Mouse (Mus musculus): ENCODE results near the gene Sntb2. TPM values are rescaled to one million over a fixed set of nuclear protein-coding genes. Genes with fewer than 3 reads are reported as not detected.

Gene Sntb2
- polyA plus RNA-seq, 1 experiment from 2014 or later = 12.2 TPM

GRCm38 (mm10) chr8:107040632-107041031, 105.1 kb downstream of the Sntb2 start:
- ATAC-seq (ENCODE audit: low FRiP score, low TSS enrichment) = no peak
- Histone ChIP-seq H3K9me3 (ENCODE audit: low read length) (no peaks in the 10 kb centered on the region), H3K4me2 (replicated peaks; ENCODE audit: low read depth, low read length) (no peak overlapping the region), H3K36me3 (ENCODE audit: insufficient read depth, low read length) (peaks cover 71% of the 10 kb centered on the region), H3K4me3 (ENCODE audit: low read length) (no peak overlapping the region), H3K9ac (replicated peaks; ENCODE audit: low read length) (no peak overlapping the region), H3K4me1 (ENCODE audit: insufficient read depth, low read length) (no peaks in the 10 kb centered on the region), H3K27me3 (ENCODE audit: insufficient read depth, low read length) (no peaks in the 10 kb centered on the region), H3K27ac (ENCODE audit: low read length) (no peak overlapping the region)
- 78% methylated on average over 7 of the region's 7 CpGs for WGBS

- no peak overlapping the region for H3K4me2 ChIP-seq (replicated peaks; ENCODE audit: low read depth, low read length)
- no peak overlapping the region for H3K4me3 ChIP-seq (ENCODE audit: low read length)
- no peak for ATAC-seq (ENCODE audit: low FRiP score, low TSS enrichment)
- H3K9me3 ChIP-seq (ENCODE audit: low read length) = no peaks in the 10 kb centered on the region
- H3K4me1 ChIP-seq (ENCODE audit: insufficient read depth, low read length) = peaks cover 6% of the 10 kb centered on the region
- no peak overlapping the region for H3K27ac ChIP-seq (ENCODE audit: low read length)
- no peaks in the 10 kb centered on the region for H3K27me3 ChIP-seq (ENCODE audit: insufficient read depth, low read length)
- peaks cover 70% of the 10 kb centered on the region for H3K36me3 ChIP-seq (ENCODE audit: insufficient read depth, low read length)
- no peak overlapping the region for H3K9ac ChIP-seq (replicated peaks; ENCODE audit: low read length)
- 89% methylated on average over 6 of the region's 6 CpGs for WGBS
Observed at GRCm38 (mm10) chr8:107045478-107045877, 109.9 kb downstream of the Sntb2 start.

- peak overlapping the region; percentile 85 for H3K4me2 ChIP-seq (replicated peaks; ENCODE audit: low read depth, low read length)
- whole genome bisulfite sequencing = 80% methylated on average over 5 of the region's 5 CpGs
- no peak for ATAC-seq (ENCODE audit: low FRiP score, low TSS enrichment)
Observed at GRCm38 (mm10) chr8:107046976-107047375, 111.4 kb downstream of the Sntb2 start.

GRCm38 (mm10) chr8:107048061-107048941, 112.8 kb downstream of the Sntb2 start, which contains the start of gene Pdf:
TSS of gene Pdf (minus strand) at chr8:107048614.
- peaks cover 6% of the 10 kb centered on the region for H3K4me1 ChIP-seq (ENCODE audit: insufficient read depth, low read length)

More at GRCm38 (mm10) chr8:107046976-107047375, 111.4 kb downstream of the Sntb2 start:
- Histone ChIP-seq H3K4me3 (ENCODE audit: low read length) (peak overlapping the region; percentile 86), H3K27me3 (ENCODE audit: insufficient read depth, low read length) (no peaks in the 10 kb centered on the region), H3K36me3 (ENCODE audit: insufficient read depth, low read length) (peaks cover 73% of the 10 kb centered on the region), H3K27ac (ENCODE audit: low read length) (no peak overlapping the region), H3K9me3 (ENCODE audit: low read length) (peaks cover 3% of the 10 kb centered on the region; the same call in 1 of the 2 replicates), H3K4me1 (ENCODE audit: insufficient read depth, low read length) (peaks cover 6% of the 10 kb centered on the region), H3K9ac (replicated peaks; ENCODE audit: low read length) (no peak overlapping the region; the same call in 1 of the 2 replicates)

GRCm38 (mm10) chr8:107049480-107049879, 113.9 kb downstream of the Sntb2 start:
- Histone ChIP-seq H3K27ac (ENCODE audit: low read length) (no peak overlapping the region), H3K27me3 (ENCODE audit: insufficient read depth, low read length) (no peaks in the 10 kb centered on the region), H3K9ac (replicated peaks; ENCODE audit: low read length) (no peak overlapping the region), H3K4me3 (ENCODE audit: low read length) (peak overlapping the region; percentile 86; the same call in 1 of the 2 replicates), H3K36me3 (ENCODE audit: insufficient read depth, low read length) (peaks cover 72% of the 10 kb centered on the region), H3K4me1 (ENCODE audit: insufficient read depth, low read length) (peaks cover 6% of the 10 kb centered on the region), H3K9me3 (ENCODE audit: low read length) (peaks cover 3% of the 10 kb centered on the region; the same call in 1 of the 2 replicates), H3K4me2 (replicated peaks; ENCODE audit: low read depth, low read length) (peak overlapping the region; percentile 85; the same call in 1 of the 2 replicates)
- ATAC-seq (ENCODE audit: low FRiP score, low TSS enrichment) = no peak
- WGBS = 90% methylated on average over 4 of the region's 4 CpGs

More at GRCm38 (mm10) chr8:107048061-107048941, 112.8 kb downstream of the Sntb2 start, which contains the start of gene Pdf:
- WGBS = under 1% methylated on average over 85 of the region's 87 CpGs
- Histone ChIP-seq H3K4me2 (replicated peaks; ENCODE audit: low read depth, low read length) (peak within 1 kb of the TSS; percentile 85), H3K27ac (ENCODE audit: low read length) (peak within 1 kb of the TSS; percentile 93), H3K4me3 (ENCODE audit: low read length) (peak within 1 kb of the TSS; percentile 86), H3K36me3 (ENCODE audit: insufficient read depth, low read length) (peaks cover 73% of the 10 kb centered on the region), H3K27me3 (ENCODE audit: insufficient read depth, low read length) (no peaks in the 10 kb centered on the region), H3K9me3 (ENCODE audit: low read length) (peaks cover 3% of the 10 kb centered on the region; the same call in 1 of the 2 replicates), H3K9ac (replicated peaks; ENCODE audit: low read length) (peak within 1 kb of the TSS; percentile 89)
- ATAC-seq (ENCODE audit: low FRiP score, low TSS enrichment) = peak; percentile 87

GRCm38 (mm10) chr8:107052046-107052445, 116.5 kb downstream of the Sntb2 start:
- Histone ChIP-seq H3K36me3 (ENCODE audit: insufficient read depth, low read length) (peaks cover 51% of the 10 kb centered on the region), H3K4me1 (ENCODE audit: insufficient read depth, low read length) (peaks cover 19% of the 10 kb centered on the region), H3K27me3 (ENCODE audit: insufficient read depth, low read length) (no peaks in the 10 kb centered on the region), H3K4me3 (ENCODE audit: low read length) (no peak overlapping the region), H3K9ac (replicated peaks; ENCODE audit: low read length) (no peak overlapping the region), H3K4me2 (replicated peaks; ENCODE audit: low read depth, low read length) (no peak overlapping the region), H3K9me3 (ENCODE audit: low read length) (peaks cover 3% of the 10 kb centered on the region; the same call in 1 of the 2 replicates), H3K27ac (ENCODE audit: low read length) (no peak overlapping the region)
- 90% methylated on average over 8 of the region's 8 CpGs for WGBS
- no peak for ATAC-seq (ENCODE audit: low FRiP score, low TSS enrichment)

- ATAC-seq (ENCODE audit: low FRiP score, low TSS enrichment) = peak; percentile 93
- peaks cover 54% of the 10 kb centered on the region for H3K36me3 ChIP-seq (ENCODE audit: insufficient read depth, low read length)
Observed at GRCm38 (mm10) chr8:107056076-107056972, 120.8 kb downstream of the Sntb2 start, which contains the start of the genes Cog8 and Nip7. TSS of gene Cog8 (minus strand) at chr8:107056689. TSS of gene Nip7 (plus strand) at chr8:107056877.

GRCm38 (mm10) chr8:107056973-107057369, 121.4 kb downstream of the Sntb2 start:
- H3K27ac ChIP-seq (ENCODE audit: low read length) = peak overlapping the region; percentile 41
- peak; percentile 80 for ATAC-seq (ENCODE audit: low FRiP score, low TSS enrichment)

More at GRCm38 (mm10) chr8:107056076-107056972, 120.8 kb downstream of the Sntb2 start, which contains the start of the genes Cog8 and Nip7:
- Histone ChIP-seq H3K27me3 (ENCODE audit: insufficient read depth, low read length) (no peaks in the 10 kb centered on the region), H3K9ac (replicated peaks; ENCODE audit: low read length) (peak within 1 kb of the TSS; percentile 93), H3K9me3 (ENCODE audit: low read length) (peaks cover 3% of the 10 kb centered on the region; the same call in 1 of the 2 replicates), H3K4me2 (replicated peaks; ENCODE audit: low read depth, low read length) (peak within 1 kb of the TSS; percentile 90), H3K27ac (ENCODE audit: low read length) (peak within 1 kb of the TSS; percentile 80), H3K4me1 (ENCODE audit: insufficient read depth, low read length) (peaks cover 23% of the 10 kb centered on the region), H3K4me3 (ENCODE audit: low read length) (peak within 1 kb of the TSS; percentile 99)
- under 1% methylated on average over 88 of the region's 88 CpGs for WGBS

GRCm38 (mm10) chr8:107062613-107063012, 127.1 kb downstream of the Sntb2 start:
- Histone ChIP-seq H3K4me2 (replicated peaks; ENCODE audit: low read depth, low read length) (no peak overlapping the region), H3K27me3 (ENCODE audit: insufficient read depth, low read length) (no peaks in the 10 kb centered on the region), H3K4me3 (ENCODE audit: low read length) (no peak overlapping the region), H3K27ac (ENCODE audit: low read length) (no peak overlapping the region), H3K36me3 (ENCODE audit: insufficient read depth, low read length) (peaks cover 20% of the 10 kb centered on the region), H3K9ac (replicated peaks; ENCODE audit: low read length) (no peak overlapping the region), H3K9me3 (ENCODE audit: low read length) (no peaks in the 10 kb centered on the region), H3K4me1 (ENCODE audit: insufficient read depth, low read length) (peaks cover 13% of the 10 kb centered on the region)
- 95% methylated on average over 1 of the region's 1 CpGs for WGBS
- ATAC-seq (ENCODE audit: low FRiP score, low TSS enrichment) = no peak

More at GRCm38 (mm10) chr8:107056973-107057369, 121.4 kb downstream of the Sntb2 start:
- Histone ChIP-seq H3K27me3 (ENCODE audit: insufficient read depth, low read length) (no peaks in the 10 kb centered on the region), H3K9me3 (ENCODE audit: low read length) (0 out of 2 replicates have a peak, but pooled peaks cover under 1% of the 10 kb centered on the region), H3K9ac (replicated peaks; ENCODE audit: low read length) (peak overlapping the region; percentile 93), H3K4me1 (ENCODE audit: insufficient read depth, low read length) (peaks cover 23% of the 10 kb centered on the region), H3K4me3 (ENCODE audit: low read length) (peak overlapping the region; percentile 99), H3K4me2 (replicated peaks; ENCODE audit: low read depth, low read length) (peak overlapping the region; percentile 79), H3K36me3 (ENCODE audit: insufficient read depth, low read length) (peaks cover 47% of the 10 kb centered on the region)
- under 1% methylated on average over 33 of the region's 33 CpGs for WGBS

All from kidney, embryonic 16.5 days (tissue).